Mouse (Mus musculus) lung, adult 2 months (tissue): ENCODE data around the gene Fbxo47.
"Not testable (repeated sequence)": the region's sequence is repeated elsewhere in the genome, so short reads cannot be mapped to it uniquely, and the experiment has no call there.

Source experiments
- CTCF ChIP-seq: fragments of 200-500 bp; IDR thresholded peaks from 2 replicates; pipeline ENCODE4 v1.5.1; 2011; ENCODE audit warnings: mild to moderate bottlenecking, low read length, control low read depth; ENCODE audit not compliant: insufficient read depth
- POLR2A ChIP-seq: fragments of 200-500 bp; IDR thresholded peaks from 2 replicates; pipeline ENCODE4 v1.6.1; 2011; ENCODE audit warnings: low read depth, mild to moderate bottlenecking, control low read depth, low read length, borderline replicate concordance; ENCODE audit errors: extremely low read depth

DNA sequence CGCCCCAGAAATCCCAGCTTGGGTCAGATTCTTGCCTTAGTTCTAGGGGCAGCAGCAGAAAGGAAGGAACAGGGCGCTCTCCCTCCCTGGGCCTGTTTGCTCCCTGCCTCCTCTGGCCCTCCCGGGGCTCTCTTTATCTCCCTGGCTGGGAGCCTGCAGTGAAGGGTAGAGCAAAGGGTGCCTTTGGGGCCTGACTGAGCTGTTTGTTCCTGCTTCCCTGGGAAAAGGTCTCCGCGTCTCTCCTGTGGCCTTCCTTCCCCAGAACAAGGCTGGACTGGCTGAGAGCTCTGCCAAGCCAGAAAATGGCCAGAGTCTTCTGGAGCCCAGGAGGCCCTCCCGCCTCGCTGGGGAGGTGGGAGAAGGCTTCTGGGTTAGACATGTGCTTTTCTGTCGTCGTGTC is 46.9 kb downstream of the Fbxo47 start:
- not testable (repeated sequence) for TF ChIP-seq CTCF, POLR2A
